Mouse (Mus musculus) thymus, postnatal 10 days (tissue): ENCODE measurements around the gene Arrdc5.

ENCODE experiments used
- DNase-seq, 2 experiments: peaks; one replicate each; pipeline ENCODE4 v3.0.0; 2021; ENCODE audit warnings: low spot score in 2 of 2

Gene Arrdc5

GRCm38 (mm10) chr17:56256239-56256881 lies 43.7 kb downstream of the Arrdc5 start, which contains the start of gene Fem1a:
Fem1a (plus strand) TSS chr17:56256810.
- DNase-seq: peak; percentile 93

- DNase-seq: peak; percentile 96 to 100
These were observed 44.2 kb downstream of the Arrdc5 start for GRCm38 (mm10) chr17:56255863-56256238.

- DNase-seq: peak; percentile 44 to 55
These were observed 44.7 kb downstream of the Arrdc5 start for GRCm38 (mm10) chr17:56255429-56255828.

- DNase-seq: no peak
These were observed 45.4 kb downstream of the Arrdc5 start for GRCm38 (mm10) chr17:56254695-56255094.

GRCm38 (mm10) chr17:56251136-56251829 lies 48.8 kb downstream of the Arrdc5 start:
- DNase-seq: peak in 1 of 2 experiments; percentile 66

- no peak for DNase-seq
These were observed 54.5 kb downstream of the Arrdc5 start for GRCm38 (mm10) chr17:56245608-56246007.
